Mouse (Mus musculus) spleen, postnatal 36 days (tissue): ENCODE measurements around the gene Slc39a11.

ENCODE experiments used
- DNase-seq, 2 experiments: peaks; one replicate each; pipeline ENCODE4 v3.0.0; 2022; ENCODE audit warnings: low spot score in 2 of 2, mixed read lengths in 1 of 2

Slc39a11 gene

GRCm38 (mm10) chr11:113400868-113401267, 249.0 kb downstream of the Slc39a11 start:
- DNase-seq = no peak

- no peak for DNase-seq
Observed at GRCm38 (mm10) chr11:113399601-113400000, 250.3 kb downstream of the Slc39a11 start.

GRCm38 (mm10) chr11:113397394-113397793, 252.5 kb downstream of the Slc39a11 start:
- no peak for DNase-seq

GRCm38 (mm10) chr11:113393366-113394150, 256.3 kb downstream of the Slc39a11 start:
- DNase-seq = no peak

- DNase-seq = no peak
Observed at GRCm38 (mm10) chr11:113391664-113392063, 258.2 kb downstream of the Slc39a11 start.

- no peak for DNase-seq
Observed at GRCm38 (mm10) chr11:113389637-113390036, 260.2 kb downstream of the Slc39a11 start.

- no peak for DNase-seq
Observed at GRCm38 (mm10) chr11:113382674-113383571, 267.0 kb downstream of the Slc39a11 start.

- DNase-seq = no peak
Observed at GRCm38 (mm10) chr11:113381550-113381949, 268.3 kb downstream of the Slc39a11 start.

- DNase-seq = no peak
Observed at GRCm38 (mm10) chr11:113378867-113379266, 271.0 kb downstream of the Slc39a11 start.

GRCm38 (mm10) chr11:113376066-113376465, 273.8 kb downstream of the Slc39a11 start:
- no peak for DNase-seq

GRCm38 (mm10) chr11:113373926-113374325, 276.0 kb downstream of the Slc39a11 start:
- DNase-seq = no peak

GRCm38 (mm10) chr11:113373331-113373730, 276.5 kb downstream of the Slc39a11 start:
- no peak for DNase-seq

GRCm38 (mm10) chr11:113368046-113368445, 281.8 kb downstream of the Slc39a11 start:
- DNase-seq = no peak

GRCm38 (mm10) chr11:113366257-113367030, 283.4 kb downstream of the Slc39a11 start:
- no peak for DNase-seq

GRCm38 (mm10) chr11:113363739-113364138, 286.1 kb downstream of the Slc39a11 start:
- no peak for DNase-seq

- no peak for DNase-seq
Observed at GRCm38 (mm10) chr11:113362617-113363016, 287.3 kb downstream of the Slc39a11 start.

GRCm38 (mm10) chr11:113360049-113360835, 289.6 kb downstream of the Slc39a11 start:
- DNase-seq = no peak

GRCm38 (mm10) chr11:113355932-113356331, 293.9 kb downstream of the Slc39a11 start:
- no peak for DNase-seq

- DNase-seq = no peak
Observed at GRCm38 (mm10) chr11:113352085-113352815, 297.6 kb downstream of the Slc39a11 start.

- DNase-seq = no peak
Observed at GRCm38 (mm10) chr11:113350583-113350982, 299.3 kb downstream of the Slc39a11 start.
